Comparison of ENCODE assay signal across 7 mouse cellular contexts in genomic region chr7:90131831-90132241, GRCm38 (mm10). TPM values are rescaled to one million over a fixed set of nuclear protein-coding genes. Genes with fewer than 3 reads are reported as not detected.
A peak's percentile ranks its signal among the peaks of the same experiment; 100 is the strongest.
DNase-seq lines count a peak whose midpoint lies in the region; ATAC-seq and TF ChIP-seq lines count a peak whose summit lies in the region.

No protein-coding gene starts in this region.

- peak overlapping the region; percentile 94 for H3K4me3 ChIP-seq in E14TG2a.4 (replicated peaks; ENCODE audit: low read length)
- H3K4me3 ChIP-seq in kidney, embryonic 16.5 days (ENCODE audit: low read length): peak overlapping the region; percentile 94
- peak overlapping the region; percentile 97 for H3K4me3 ChIP-seq in midbrain, embryonic 13.5 days (replicated peaks)

- H3K27ac ChIP-seq in kidney, embryonic 16.5 days (ENCODE audit: low read length): peak overlapping the region; percentile 100
- no peak overlapping the region for H3K27ac ChIP-seq in midbrain, embryonic 13.5 days

- H3K36me3 ChIP-seq in E14TG2a.4 (ENCODE audit: insufficient read depth, low read length): no peaks in the 10 kb centered on the region
- H3K36me3 ChIP-seq in kidney, embryonic 16.5 days (ENCODE audit: insufficient read depth, low read length): no peaks in the 10 kb centered on the region
- no peaks in the 10 kb centered on the region for H3K36me3 ChIP-seq in midbrain, embryonic 13.5 days

- peaks cover 52% of the 10 kb centered on the region for H3K4me1 ChIP-seq in E14TG2a.4 (replicated peaks; ENCODE audit: low read depth, low read length)
- H3K4me1 ChIP-seq in kidney, embryonic 16.5 days (ENCODE audit: insufficient read depth, low read length): peaks cover 20% of the 10 kb centered on the region
- H3K4me1 ChIP-seq in midbrain, embryonic 13.5 days (replicated peaks): peaks cover 27% of the 10 kb centered on the region

- 2% methylated on average over 7 of the region's 7 CpGs for WGBS in kidney, embryonic 16.5 days
- WGBS in midbrain, embryonic 13.5 days: 14% methylated on average over 7 of the region's 7 CpGs

- H3K9me3 ChIP-seq in E14TG2a.4 (ENCODE audit: low read length): no peaks in the 10 kb centered on the region
- H3K9me3 ChIP-seq in kidney, embryonic 16.5 days (ENCODE audit: low read length): no peaks in the 10 kb centered on the region
- no peaks in the 10 kb centered on the region for H3K9me3 ChIP-seq in midbrain, embryonic 13.5 days

- no peaks in the 10 kb centered on the region for H3K27me3 ChIP-seq in E14TG2a.4 (ENCODE audit: insufficient read depth, low read length)
- no peaks in the 10 kb centered on the region for H3K27me3 ChIP-seq in kidney, embryonic 16.5 days (ENCODE audit: insufficient read depth, low read length)
- no peaks in the 10 kb centered on the region for H3K27me3 ChIP-seq in midbrain, embryonic 13.5 days

- no peak for TF ChIP-seq CTCF in E14TG2a.4 (conservative IDR thresholded peaks at IDR 0.05; ENCODE audit: low read length)

- ATAC-seq in kidney, embryonic 16.5 days (ENCODE audit: low FRiP score, low TSS enrichment): no peak
- no peak for ATAC-seq in midbrain, embryonic 13.5 days

- DNase-seq in Muller cell, postnatal 12 days (ENCODE audit: inconsistent ontology term): peak; percentile 42
- DNase-seq in forelimb bud, embryonic 11.5 days (ENCODE audit: low read depth, low spot score): peak; percentile 13
- DNase-seq in layer of hippocampus, adult 18-20 months (ENCODE audit: low spot score in 2 of 2): no peak
- DNase-seq in ovary, postnatal 10 days (ENCODE audit: low spot score): no peak

- H3K4me2 ChIP-seq in kidney, embryonic 16.5 days (replicated peaks; ENCODE audit: low read depth, low read length): peak overlapping the region; percentile 75
- H3K4me2 ChIP-seq in midbrain, embryonic 13.5 days (replicated peaks): peak overlapping the region; percentile 95

- H3K9ac ChIP-seq in kidney, embryonic 16.5 days (replicated peaks; ENCODE audit: low read length): peak overlapping the region; percentile 98
- peak overlapping the region; percentile 98 for H3K9ac ChIP-seq in midbrain, embryonic 13.5 days (replicated peaks)

RNA-seq across cellular contexts. Expression of gene Picalm, which starts 1.8 kb away (rescaled TPM):
- 34.7 and 39.9 TPM in 2 replicates for polyA plus RNA-seq in kidney, embryonic 16.5 days (2015; fragmentation: Nextera tagmentation; extraction: Ambion mirVana)
- 39.8 and 46.1 TPM in 2 replicates for polyA plus RNA-seq in midbrain, embryonic 13.5 days (2015; fragmentation: Nextera tagmentation; extraction: Ambion mirVana)
- total RNA-seq in layer of hippocampus, adult 18-20 months (2021): 100 to 1,000 TPM; 144 to 155 TPM

Comparison
In these comparisons a context has a peak if more than half of its experiments do, and no peak if none do; other contexts are left out.
1. DNase-seq: peak in Muller cell, postnatal 12 days (single experiment) and forelimb bud, embryonic 11.5 days (single experiment); none in layer of hippocampus, adult 18-20 months (0 of 2) and ovary, postnatal 10 days (single experiment).
2. Peak in every context shown above with its lines, with median percentiles within 50 percentile points of each other: H3K4me3 ChIP-seq.